Mouse (Mus musculus) ES-E14 (cell line): ENCODE measurements around the gene Rgs6.

Experiments
- CHD2 ChIP-seq: IDR thresholded peaks from 2 replicates; pipeline ENCODE4 v1.6.1; 2014; ENCODE audit warnings: mild to moderate bottlenecking, low read depth, low read length, inconsistent platforms
- HCFC1 ChIP-seq: IDR thresholded peaks from 2 replicates; pipeline ENCODE4 v1.6.1; 2012; ENCODE audit warnings: low read length, inconsistent platforms, borderline replicate concordance; ENCODE audit not compliant: insufficient read depth
- MAFK ChIP-seq: IDR thresholded peaks from 2 replicates; pipeline ENCODE4 v1.6.1; 2014; ENCODE audit warnings: mild to moderate bottlenecking, low read depth, low read length, inconsistent platforms; ENCODE audit not compliant: insufficient read depth
- ZC3H11A ChIP-seq: IDR thresholded peaks from 2 replicates; pipeline ENCODE4 v1.6.1; 2012; ENCODE audit warnings: low read depth, mild to moderate bottlenecking, inconsistent platforms, low read length, borderline replicate concordance

- TF ChIP-seq MAFK (no peak), CHD2 (no peak), HCFC1 (no peak), ZC3H11A (no peak)
These were observed 405.8 kb downstream of the Rgs6 start for GRCm38 (mm10) chr12:82993905-82994304.
